Mouse (Mus musculus) C2C12 (cell line): ENCODE data around the gene Trmt10c. TPM values are rescaled to one million over a fixed set of nuclear protein-coding genes. Genes with fewer than 3 reads are reported as not detected.
"Not testable (repeated sequence)": the region's sequence is repeated elsewhere in the genome, so short reads cannot be mapped to it uniquely, and the experiment has no call there.

Source experiments
- H3K27me3 ChIP-seq: one replicate; pipeline ENCODE4 v1.6.1; 2011; ENCODE audit not compliant: control insufficient read depth, insufficient read depth, insufficient read length
- H3K36me3 ChIP-seq: one replicate; pipeline ENCODE4 v1.6.1; 2011; ENCODE audit not compliant: control insufficient read depth, insufficient read depth
- H3K4me3 ChIP-seq: one replicate; pipeline ENCODE4 v1.5.1; 2011; ENCODE audit warnings: mild to moderate bottlenecking, control low read depth; ENCODE audit not compliant: poor library complexity, insufficient read depth, severe bottlenecking
- H3K79me2 ChIP-seq: one replicate; pipeline ENCODE4 v1.6.1; 2011; ENCODE audit not compliant: control insufficient read depth, insufficient read depth
- H3K79me3 ChIP-seq: one replicate; pipeline ENCODE4 v1.6.1; 2011; ENCODE audit warnings: low read depth, control low read depth
- H3ac ChIP-seq: one replicate; pipeline ENCODE3; 2011; ENCODE audit warnings: low read depth; ENCODE audit not compliant: control insufficient read depth, insufficient read length
- CEBPB ChIP-seq: IDR thresholded peaks from one replicate; pipeline ENCODE4 v1.6.1; 2011; ENCODE audit warnings: low read depth, mild to moderate bottlenecking, control low read depth, moderate library complexity
- CTCF ChIP-seq: IDR thresholded peaks from one replicate; pipeline ENCODE4 v1.5.1; 2011; ENCODE audit not compliant: control insufficient read depth, insufficient read depth, insufficient read length
- FOSL1 ChIP-seq: IDR thresholded peaks from one replicate; pipeline ENCODE4 v1.8.0; 2011; ENCODE audit warnings: mild to moderate bottlenecking, low read length; ENCODE audit not compliant: poor library complexity, insufficient read depth, severe bottlenecking
- MAX ChIP-seq: IDR thresholded peaks from one replicate; pipeline ENCODE4 v1.6.1; 2011; ENCODE audit warnings: mild to moderate bottlenecking, control low read depth
- MYOD1 ChIP-seq: IDR thresholded peaks from one replicate; pipeline ENCODE4 v1.6.1; 2011; ENCODE audit warnings: low read depth; ENCODE audit not compliant: control insufficient read depth, insufficient read length
- MYOG ChIP-seq: IDR thresholded peaks from one replicate; pipeline ENCODE4 v1.6.1; 2011; ENCODE audit not compliant: control insufficient read depth, insufficient read length; ENCODE audit errors: extremely low read depth
- USF1 ChIP-seq: IDR thresholded peaks from one replicate; pipeline ENCODE4 v1.6.1; 2011; ENCODE audit warnings: low read depth, mild to moderate bottlenecking, control low read depth, moderate library complexity
- polyA plus RNA-seq: library from polyadenylated mRNA; unstranded; fragments of >200 nt; fragmentation: generic; extraction: Trizol; gene quantifications from one replicate; pipeline ENCODE4 v1.2.1, GENCODE M21; 2012; ENCODE audit warnings: missing spikeins

Trmt10c gene
- polyA plus RNA-seq, 1 experiment = 5.9 TPM

DNA sequence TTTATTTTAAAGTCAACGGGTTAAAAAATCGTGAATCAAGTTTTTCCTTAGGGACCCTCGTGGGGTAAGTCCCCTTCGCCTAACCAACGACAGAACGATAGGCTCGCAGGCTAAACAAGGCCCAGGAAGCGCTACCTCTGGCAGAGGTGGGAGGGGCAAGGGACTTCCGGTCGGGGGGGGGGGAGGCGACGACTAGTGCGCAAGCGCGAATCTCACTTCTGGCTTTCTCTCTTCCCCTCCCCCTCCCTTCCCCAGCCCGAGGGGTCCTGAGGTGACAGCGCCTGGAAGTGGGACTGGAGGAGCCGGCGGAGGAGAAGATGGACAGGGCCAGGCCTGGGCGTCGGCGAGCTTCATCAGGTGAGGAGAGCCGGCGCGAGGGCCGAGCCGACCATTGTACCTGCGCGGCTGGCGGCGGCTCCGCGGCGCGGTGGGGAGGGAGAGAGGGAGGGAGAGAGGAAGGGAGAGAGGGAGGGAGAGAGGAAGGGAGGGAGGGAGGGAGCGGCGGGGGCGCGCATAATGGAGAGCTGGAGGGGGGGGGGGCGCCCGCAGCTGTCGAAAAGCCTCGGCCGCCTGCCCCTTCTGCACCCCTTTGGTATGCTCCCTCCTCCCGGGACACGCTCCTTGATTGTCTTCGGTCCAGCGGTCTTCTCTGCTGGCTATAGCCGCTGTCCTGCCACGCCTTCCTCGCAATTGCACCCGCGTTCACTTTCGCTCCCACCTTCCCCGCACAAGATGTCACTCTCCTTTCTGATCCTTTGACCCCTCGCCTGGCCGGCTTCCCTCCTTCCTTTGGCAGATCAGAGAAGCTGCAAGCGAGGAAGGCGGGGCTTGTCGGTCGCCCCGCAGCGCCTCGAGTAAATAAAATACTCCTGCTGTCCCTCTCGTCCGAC lies 37.8 kb upstream of the Trmt10c start:
- Histone ChIP-seq H3K4me3 (peak overlapping the region; percentile 69), H3K27me3 (no peaks in the 10 kb centered on the region), H3ac (peak overlapping the region; percentile 81), H3K79me3 (peaks cover 10% of the 10 kb centered on the region), H3K36me3 (no peaks in the 10 kb centered on the region), H3K79me2 (peaks cover 19% of the 10 kb centered on the region)
- TF ChIP-seq FOSL1 (no peak), MAX (no peak), USF1 (no peak), MYOD1 (no peak), CEBPB (no peak), CTCF (no peak), MYOG (no peak)

DNA sequence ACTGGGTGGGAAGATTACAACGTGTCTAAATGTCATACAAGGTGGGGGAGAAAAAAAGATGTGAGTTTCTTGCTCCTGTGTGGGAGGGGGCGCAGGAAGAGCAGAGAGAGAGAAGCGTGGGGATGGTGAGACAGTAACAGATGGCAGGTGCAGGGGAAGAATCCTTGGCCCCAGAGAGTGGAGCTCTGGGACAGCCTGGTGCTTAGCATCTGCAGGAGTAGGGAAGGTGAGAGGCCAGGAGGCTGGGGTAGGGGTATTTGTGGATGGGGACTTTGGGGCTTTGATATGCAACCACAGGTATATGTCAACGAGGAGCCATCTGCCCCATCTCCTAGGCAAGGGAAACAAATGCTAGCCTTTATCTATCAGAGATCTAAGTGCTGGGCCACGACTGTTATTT lies 36.9 kb upstream of the Trmt10c start:
- no peak for TF ChIP-seq MYOD1
- no peak for TF ChIP-seq MYOG
- TF ChIP-seq CTCF = no peak
- TF ChIP-seq FOSL1 = no peak
- TF ChIP-seq USF1 = no peak
- TF ChIP-seq MAX = no peak
- TF ChIP-seq CEBPB = no peak
- H3K79me2 ChIP-seq = peaks cover 19% of the 10 kb centered on the region
- H3ac ChIP-seq = no peak overlapping the region
- H3K79me3 ChIP-seq = peaks cover 10% of the 10 kb centered on the region
- H3K4me3 ChIP-seq = no peak overlapping the region
- H3K36me3 ChIP-seq = no peaks in the 10 kb centered on the region
- H3K27me3 ChIP-seq = no peaks in the 10 kb centered on the region

DNA sequence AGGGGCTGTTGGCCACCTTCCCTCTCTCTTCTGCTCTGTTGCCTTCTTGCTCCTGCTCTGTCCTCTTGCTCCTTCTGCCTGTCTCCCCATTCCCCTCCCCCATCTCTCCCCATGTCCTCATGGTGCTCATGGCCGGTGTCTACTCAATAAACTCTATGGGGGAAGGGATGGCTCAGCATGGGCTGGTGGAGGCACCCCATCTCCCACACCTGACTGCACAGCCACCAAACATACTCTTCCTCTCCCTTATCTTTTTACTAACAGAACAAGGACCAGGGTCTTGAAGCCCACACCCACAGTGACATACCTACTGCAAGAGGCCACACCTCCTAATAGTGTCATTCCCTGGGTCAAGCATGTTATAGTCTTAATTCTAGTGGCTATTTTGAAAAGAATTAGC lies 36.5 kb upstream of the Trmt10c start:
- no peak overlapping the region for H3ac ChIP-seq
- H3K4me3 ChIP-seq = no peak overlapping the region
- TF ChIP-seq MYOD1 (no peak), MYOG (no peak), CTCF (no peak), MAX (no peak), USF1 (no peak), CEBPB (no peak), FOSL1 (no peak)

DNA sequence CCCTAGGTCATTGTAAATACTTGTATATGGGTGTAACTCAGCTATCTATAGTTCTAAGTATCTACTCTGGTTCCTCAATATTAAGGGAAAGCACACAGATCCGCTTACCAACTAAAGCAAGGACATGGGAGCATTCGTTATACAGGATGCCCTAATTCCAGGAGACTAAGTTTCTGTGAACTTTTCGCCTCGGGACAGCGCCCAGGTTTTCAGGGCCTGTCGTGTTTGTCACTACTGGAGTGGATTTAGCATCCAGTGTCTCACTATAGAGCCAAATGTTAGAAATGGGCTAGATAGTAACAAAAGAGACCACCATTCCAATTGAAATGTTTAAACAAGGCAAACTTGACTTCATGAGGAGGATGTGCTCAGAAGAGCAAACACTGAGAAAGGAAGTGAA lies 35.5 kb upstream of the Trmt10c start:
- H3K36me3 ChIP-seq, H3K4me3 ChIP-seq, H3ac ChIP-seq, H3K79me3 ChIP-seq, H3K27me3 ChIP-seq: not testable (repeated sequence)
- peaks cover 19% of the 10 kb centered on the region for H3K79me2 ChIP-seq

More for the DNA sequence above, 36.5 kb upstream of the Trmt10c start:
- Histone ChIP-seq H3K36me3 (no peaks in the 10 kb centered on the region), H3K79me3 (peaks cover 10% of the 10 kb centered on the region), H3K79me2 (peaks cover 19% of the 10 kb centered on the region), H3K27me3 (no peaks in the 10 kb centered on the region)

DNA sequence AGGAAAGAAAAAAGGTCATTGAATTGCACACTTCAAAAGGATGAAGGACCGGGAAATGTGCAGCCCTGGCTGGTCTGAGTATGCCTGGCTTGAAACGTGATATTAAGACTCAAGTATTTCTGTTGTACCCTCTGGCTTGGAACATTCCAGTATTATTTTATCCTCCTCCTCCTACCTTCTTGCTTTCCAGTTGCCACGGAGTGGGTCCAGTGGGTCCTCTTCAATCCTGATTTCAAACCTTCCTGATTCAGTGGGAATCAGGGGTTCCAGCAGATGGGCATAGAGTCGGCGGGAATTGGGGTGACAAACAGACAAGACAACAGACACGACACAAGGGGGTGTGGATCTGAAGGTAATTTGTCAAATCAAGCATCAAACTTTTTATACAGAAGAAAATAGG lies 34.9 kb upstream of the Trmt10c start:
- no peak overlapping the region for H3K4me3 ChIP-seq
- H3K36me3 ChIP-seq = no peaks in the 10 kb centered on the region
- peaks cover 12% of the 10 kb centered on the region for H3K79me2 ChIP-seq
- H3ac ChIP-seq = no peak overlapping the region
- H3K27me3 ChIP-seq = no peaks in the 10 kb centered on the region
- no peak for TF ChIP-seq MYOD1
- no peak for TF ChIP-seq MYOG
- no peak for TF ChIP-seq FOSL1
- TF ChIP-seq MAX = no peak
- TF ChIP-seq CEBPB = no peak
- no peak for TF ChIP-seq USF1
- no peak for TF ChIP-seq CTCF
- peaks cover 7% of the 10 kb centered on the region for H3K79me3 ChIP-seq
